Mouse (Mus musculus): ENCODE results near the gene Osmr. TPM values are rescaled to one million over a fixed set of nuclear protein-coding genes. Genes with fewer than 3 reads are reported as not detected.
A peak's percentile ranks its signal among the peaks of the same experiment; 100 is the strongest.

Gene Osmr
- polyA plus RNA-seq, 1 experiment = 2.7 TPM

- 2% methylated on average over 52 of the region's 52 CpGs for WGBS
- Histone ChIP-seq H3K4me3 (replicated peaks; ENCODE audit: control insufficient read depth, low read depth, low read length) (peak overlapping the region; percentile 15), H3K27ac (ENCODE audit: control insufficient read depth, insufficient read depth, low read depth, low read length, poor library complexity) (no peak overlapping the region), H3K4me1 (ENCODE audit: control insufficient read depth, insufficient read depth, low read length) (no peaks in the 10 kb centered on the region)
- no peak for TF ChIP-seq CTCF (IDR thresholded peaks at IDR 0.05; ENCODE audit: control insufficient read depth, insufficient read depth, low read length)
- TF ChIP-seq POLR2A (IDR thresholded peaks at IDR 0.05; ENCODE audit: borderline replicate concordance, control insufficient read depth, low read depth, low read length) = no peak
Measured at GRCm38 (mm10) chr15:6873807-6874600, 765 bp downstream of the Osmr start.

- whole genome bisulfite sequencing = 20% methylated on average over 17 of the region's 17 CpGs
- TF ChIP-seq CTCF (IDR thresholded peaks at IDR 0.05; ENCODE audit: control insufficient read depth, insufficient read depth, low read length) = no peak
- no peak for TF ChIP-seq POLR2A (IDR thresholded peaks at IDR 0.05; ENCODE audit: borderline replicate concordance, control insufficient read depth, low read depth, low read length)
- Histone ChIP-seq H3K27ac (ENCODE audit: control insufficient read depth, insufficient read depth, low read depth, low read length, poor library complexity) (no peak overlapping the region), H3K4me1 (ENCODE audit: control insufficient read depth, insufficient read depth, low read length) (no peaks in the 10 kb centered on the region), H3K4me3 (replicated peaks; ENCODE audit: control insufficient read depth, low read depth, low read length) (peak overlapping the region; percentile 26)
Measured at GRCm38 (mm10) chr15:6873154-6873806, 1.5 kb downstream of the Osmr start.

GRCm38 (mm10) chr15:6871621-6872359, 3.0 kb downstream of the Osmr start:
- H3K4me3 ChIP-seq (replicated peaks; ENCODE audit: control insufficient read depth, low read depth, low read length) = no peak overlapping the region
- H3K27ac ChIP-seq (ENCODE audit: control insufficient read depth, insufficient read depth, low read depth, low read length, poor library complexity) = no peak overlapping the region
- TF ChIP-seq POLR2A (IDR thresholded peaks at IDR 0.05; ENCODE audit: borderline replicate concordance, control insufficient read depth, low read depth, low read length) (no peak), CTCF (IDR thresholded peaks at IDR 0.05; ENCODE audit: control insufficient read depth, insufficient read depth, low read length) (no peak)
- no peaks in the 10 kb centered on the region for H3K4me1 ChIP-seq (ENCODE audit: control insufficient read depth, insufficient read depth, low read length)
- WGBS = 11% methylated on average over 11 of the region's 11 CpGs

GRCm38 (mm10) chr15:6866888-6867287, 7.9 kb downstream of the Osmr start:
- TF ChIP-seq CTCF (IDR thresholded peaks at IDR 0.05; ENCODE audit: control insufficient read depth, insufficient read depth, low read length) (no peak), POLR2A (IDR thresholded peaks at IDR 0.05; ENCODE audit: borderline replicate concordance, control insufficient read depth, low read depth, low read length) (no peak)
- H3K27ac ChIP-seq (ENCODE audit: control insufficient read depth, insufficient read depth, low read depth, low read length, poor library complexity) = no peak overlapping the region
- 85% methylated on average over 6 of the region's 6 CpGs for WGBS

GRCm38 (mm10) chr15:6862125-6862524, 12.6 kb downstream of the Osmr start:
- WGBS = 84% methylated on average over 4 of the region's 4 CpGs
- TF ChIP-seq POLR2A (IDR thresholded peaks at IDR 0.05; ENCODE audit: borderline replicate concordance, control insufficient read depth, low read depth, low read length) = no peak
- TF ChIP-seq CTCF (IDR thresholded peaks at IDR 0.05; ENCODE audit: control insufficient read depth, insufficient read depth, low read length) = no peak
- Histone ChIP-seq H3K4me1 (ENCODE audit: control insufficient read depth, insufficient read depth, low read length) (no peaks in the 10 kb centered on the region), H3K27ac (ENCODE audit: control insufficient read depth, insufficient read depth, low read depth, low read length, poor library complexity) (no peak overlapping the region), H3K4me3 (replicated peaks; ENCODE audit: control insufficient read depth, low read depth, low read length) (no peak overlapping the region)

More at GRCm38 (mm10) chr15:6866888-6867287, 7.9 kb downstream of the Osmr start:
- Histone ChIP-seq H3K4me3 (replicated peaks; ENCODE audit: control insufficient read depth, low read depth, low read length) (no peak overlapping the region), H3K4me1 (ENCODE audit: control insufficient read depth, insufficient read depth, low read length) (no peaks in the 10 kb centered on the region)

GRCm38 (mm10) chr15:6861617-6862016, 13.2 kb downstream of the Osmr start:
- no peaks in the 10 kb centered on the region for H3K4me1 ChIP-seq (ENCODE audit: control insufficient read depth, insufficient read depth, low read length)
- WGBS = 76% methylated on average over 7 of the region's 7 CpGs
- no peak overlapping the region for H3K27ac ChIP-seq (ENCODE audit: control insufficient read depth, insufficient read depth, low read depth, low read length, poor library complexity)
- TF ChIP-seq CTCF (IDR thresholded peaks at IDR 0.05; ENCODE audit: control insufficient read depth, insufficient read depth, low read length) (no peak), POLR2A (IDR thresholded peaks at IDR 0.05; ENCODE audit: borderline replicate concordance, control insufficient read depth, low read depth, low read length) (no peak)
- no peak overlapping the region for H3K4me3 ChIP-seq (replicated peaks; ENCODE audit: control insufficient read depth, low read depth, low read length)

GRCm38 (mm10) chr15:6859781-6860180, 15.0 kb downstream of the Osmr start:
- Histone ChIP-seq H3K27ac (ENCODE audit: control insufficient read depth, insufficient read depth, low read depth, low read length, poor library complexity) (no peak overlapping the region), H3K4me1 (ENCODE audit: control insufficient read depth, insufficient read depth, low read length) (no peaks in the 10 kb centered on the region), H3K4me3 (replicated peaks; ENCODE audit: control insufficient read depth, low read depth, low read length) (no peak overlapping the region)
- 76% methylated on average over 7 of the region's 7 CpGs for WGBS
- TF ChIP-seq CTCF (IDR thresholded peaks at IDR 0.05; ENCODE audit: control insufficient read depth, insufficient read depth, low read length) = no peak
- no peak for TF ChIP-seq POLR2A (IDR thresholded peaks at IDR 0.05; ENCODE audit: borderline replicate concordance, control insufficient read depth, low read depth, low read length)

GRCm38 (mm10) chr15:6858871-6859270, 15.9 kb downstream of the Osmr start:
- 55% methylated on average over 4 of the region's 4 CpGs for WGBS
- Histone ChIP-seq H3K27ac (ENCODE audit: control insufficient read depth, insufficient read depth, low read depth, low read length, poor library complexity) (no peak overlapping the region), H3K4me3 (replicated peaks; ENCODE audit: control insufficient read depth, low read depth, low read length) (no peak overlapping the region), H3K4me1 (ENCODE audit: control insufficient read depth, insufficient read depth, low read length) (no peaks in the 10 kb centered on the region)
- no peak for TF ChIP-seq POLR2A (IDR thresholded peaks at IDR 0.05; ENCODE audit: borderline replicate concordance, control insufficient read depth, low read depth, low read length)
- no peak for TF ChIP-seq CTCF (IDR thresholded peaks at IDR 0.05; ENCODE audit: control insufficient read depth, insufficient read depth, low read length)

All from bone marrow, adult 2 months (tissue).